Mouse (Mus musculus): ENCODE measurements around the gene Epm2a.
"Not testable (repeated sequence)": the region's sequence is repeated elsewhere in the genome, so short reads cannot be mapped to it uniquely, and the experiment has no call there.

The Epm2a gene

DNA sequence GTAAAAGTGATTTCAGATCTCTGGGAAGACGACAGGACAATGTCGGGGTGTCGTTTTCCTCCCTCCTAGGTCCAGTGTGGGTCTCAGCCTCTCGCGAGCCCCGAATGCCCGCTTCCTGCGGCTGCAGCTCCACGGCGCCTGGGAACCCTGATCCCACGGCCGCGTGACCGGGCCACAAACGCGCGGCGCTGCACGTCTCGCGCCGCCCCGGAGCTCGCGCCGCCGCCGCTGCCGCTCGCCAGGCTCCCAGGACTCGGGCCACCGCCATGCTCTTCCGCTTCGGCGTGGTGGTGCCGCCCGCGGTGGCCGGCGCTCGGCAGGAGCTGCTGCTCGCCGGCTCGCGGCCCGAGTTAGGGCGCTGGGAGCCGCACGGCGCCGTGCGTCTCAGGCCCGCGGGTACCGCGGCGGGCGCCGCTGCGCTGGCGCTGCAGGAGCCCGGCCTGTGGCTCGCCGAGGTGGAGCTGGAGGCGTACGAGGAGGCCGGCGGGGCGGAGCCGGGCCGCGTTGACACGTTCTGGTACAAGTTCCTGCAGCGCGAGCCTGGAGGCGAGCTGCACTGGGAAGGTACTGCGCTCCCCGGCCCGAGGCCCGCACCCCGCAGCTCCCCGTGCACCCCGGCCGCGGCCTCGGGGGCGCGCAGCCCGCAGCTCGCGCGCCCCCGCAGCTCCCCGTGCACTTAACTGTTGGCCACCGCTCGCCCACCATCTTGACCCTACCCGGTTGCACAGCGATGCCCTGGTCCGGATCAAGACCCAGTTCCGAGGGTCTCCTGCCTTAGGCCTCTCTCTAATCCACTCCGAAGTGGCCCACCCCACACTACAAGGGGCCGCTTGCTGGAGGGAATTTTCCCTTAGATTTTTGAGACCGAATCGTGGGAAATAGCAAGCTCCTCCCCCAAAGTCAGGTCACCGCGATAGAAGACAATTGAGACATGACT is at the start of gene Epm2a:
Gene Epm2a, plus strand, starts transcription at position 200 of the 937 bp plus-strand sequence.
- DNase-seq (ENCODE audit: low spot score in 2 of 2), result peak; percentile 78 to 86

DNA sequence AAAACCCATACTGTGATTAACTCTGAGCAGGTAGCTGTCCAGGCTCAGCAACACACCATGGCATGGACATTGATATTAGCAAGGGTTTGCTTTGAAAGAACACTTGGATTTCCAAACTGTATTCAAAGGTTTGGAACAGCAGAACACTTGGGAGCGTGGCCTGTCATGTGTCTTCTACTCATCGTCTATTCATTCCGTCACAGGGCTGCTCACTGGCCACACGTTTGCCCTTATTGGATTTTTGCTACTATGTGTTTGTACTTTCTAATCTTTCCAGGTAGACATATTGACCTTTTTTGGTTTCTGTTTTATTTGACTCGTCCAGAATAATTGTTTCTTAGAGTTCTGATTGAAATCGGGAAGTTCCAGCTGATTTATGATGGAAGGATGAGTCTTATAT is 44.8 kb upstream of the Epm2a start:
- no peak for DNase-seq (ENCODE audit: low spot score in 2 of 2)

DNA sequence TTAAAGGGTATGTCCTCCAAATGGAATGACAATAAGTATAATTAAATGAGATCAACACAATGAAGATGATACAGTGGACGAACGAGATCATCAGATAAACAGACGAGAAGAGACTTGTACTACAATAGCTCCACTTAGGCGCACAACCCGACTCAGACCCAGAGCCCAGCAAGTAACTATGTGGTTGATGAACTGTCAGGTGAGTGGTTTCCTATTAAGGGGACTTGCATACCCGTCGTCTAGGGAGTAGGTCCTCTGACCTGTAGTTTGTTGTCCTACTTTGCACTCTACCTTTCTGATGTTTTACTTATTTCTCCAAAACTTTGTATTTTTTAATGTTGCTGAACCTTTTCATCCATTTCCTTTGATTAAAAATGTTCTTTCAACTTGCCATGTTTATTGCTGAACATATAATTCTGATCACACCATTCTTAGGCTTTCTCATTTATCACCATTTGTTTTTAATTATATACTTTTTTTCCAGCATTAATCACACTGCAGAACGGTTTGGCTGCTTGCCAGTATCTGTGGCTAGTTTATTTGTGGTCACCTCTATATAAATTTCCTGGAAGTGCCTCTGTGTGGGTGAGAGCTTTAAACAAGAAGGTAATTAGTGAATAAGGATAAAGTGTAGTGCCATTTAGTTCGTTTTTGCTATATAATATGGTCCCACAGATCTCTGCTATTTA is 37.7 kb upstream of the Epm2a start:
- DNase-seq (ENCODE audit: low spot score in 2 of 2), result no peak

DNA sequence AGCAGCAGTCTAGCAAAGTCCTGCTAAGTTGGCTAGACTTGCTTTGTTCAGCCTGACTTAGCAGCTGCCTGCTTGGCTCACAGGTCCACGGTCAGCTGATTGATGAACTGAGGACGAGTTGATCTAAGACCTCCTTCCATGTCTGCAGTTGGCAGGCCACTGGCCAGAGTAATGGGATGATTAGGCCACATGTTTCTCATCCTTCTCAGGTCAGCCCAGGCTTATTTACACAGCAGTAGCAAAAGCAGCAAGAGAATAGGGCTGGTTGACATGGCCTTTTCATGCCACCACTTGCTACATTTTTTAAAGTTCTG is 37.2 kb upstream of the Epm2a start:
- no peak for DNase-seq (ENCODE audit: low spot score in 2 of 2)

DNA sequence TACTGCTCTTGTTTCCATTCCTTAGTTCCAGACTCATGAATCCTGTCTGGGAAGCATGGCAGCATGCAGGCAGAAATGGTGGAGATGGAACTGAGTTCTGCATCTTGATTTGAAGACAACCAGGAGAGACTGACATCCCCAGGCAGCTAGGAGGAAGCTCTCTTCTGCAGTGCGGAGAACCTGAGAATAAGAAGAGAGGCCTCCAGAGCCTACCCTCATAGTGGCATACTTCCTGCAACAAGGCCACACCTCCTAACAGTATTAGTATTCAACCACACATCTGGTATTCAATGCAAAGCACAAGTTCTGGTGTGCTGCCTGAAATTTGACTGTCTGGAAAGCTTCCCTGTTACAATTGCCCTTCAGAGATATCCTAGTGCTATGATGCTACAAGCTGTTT is 33.3 kb upstream of the Epm2a start:
- no peak for DNase-seq (ENCODE audit: low spot score in 2 of 2)

DNA sequence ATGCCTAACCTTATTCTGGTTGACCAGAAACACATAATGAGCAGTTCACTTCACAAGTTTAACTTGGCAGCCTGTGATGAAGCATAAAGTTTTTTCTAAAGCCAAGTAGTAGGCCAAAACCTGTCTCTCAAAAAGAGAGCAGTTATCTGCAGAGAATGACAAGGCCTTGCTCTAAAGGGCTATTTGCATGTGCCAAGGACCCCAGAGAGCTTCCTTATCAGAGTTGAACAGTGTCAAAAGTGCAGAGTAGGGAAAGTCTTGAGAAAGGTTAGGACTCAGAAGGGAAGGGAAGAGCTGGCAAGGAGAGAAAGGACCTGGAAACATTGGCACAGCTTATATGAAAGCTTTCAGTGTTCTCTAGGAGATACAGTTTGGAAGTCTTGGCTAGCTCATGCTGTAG is 32.7 kb upstream of the Epm2a start:
- no peak for DNase-seq (ENCODE audit: low spot score in 2 of 2)

DNA sequence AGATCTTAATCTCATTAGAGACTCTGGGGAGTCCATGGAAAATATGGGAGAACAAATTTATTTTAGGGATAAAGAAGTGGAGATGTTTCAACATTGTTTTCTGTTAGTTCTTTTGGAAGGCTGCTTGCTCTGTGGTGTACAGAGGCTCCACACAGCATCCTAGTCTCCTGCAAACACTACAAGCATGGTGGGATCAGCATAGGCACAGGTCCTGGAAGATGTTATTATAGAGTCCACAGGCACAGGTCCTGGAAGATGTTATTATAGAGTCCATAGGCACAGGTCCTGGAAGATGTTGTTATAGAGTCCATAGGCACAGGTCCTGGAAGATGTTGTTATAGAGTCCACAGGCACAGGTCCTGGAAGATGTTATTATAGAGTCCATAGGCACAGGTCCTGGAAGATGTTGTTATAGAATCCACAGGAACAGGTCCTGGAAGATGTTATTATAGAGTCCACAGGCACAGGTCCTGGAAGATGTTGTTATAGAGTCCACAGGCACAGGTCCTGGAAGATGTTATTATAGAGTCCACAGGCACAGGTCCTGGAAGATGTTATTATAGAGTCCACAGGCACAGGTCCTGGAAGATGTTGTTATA is 25.2 kb upstream of the Epm2a start:
- not testable (repeated sequence) for DNase-seq (ENCODE audit: low spot score in 2 of 2)

DNA sequence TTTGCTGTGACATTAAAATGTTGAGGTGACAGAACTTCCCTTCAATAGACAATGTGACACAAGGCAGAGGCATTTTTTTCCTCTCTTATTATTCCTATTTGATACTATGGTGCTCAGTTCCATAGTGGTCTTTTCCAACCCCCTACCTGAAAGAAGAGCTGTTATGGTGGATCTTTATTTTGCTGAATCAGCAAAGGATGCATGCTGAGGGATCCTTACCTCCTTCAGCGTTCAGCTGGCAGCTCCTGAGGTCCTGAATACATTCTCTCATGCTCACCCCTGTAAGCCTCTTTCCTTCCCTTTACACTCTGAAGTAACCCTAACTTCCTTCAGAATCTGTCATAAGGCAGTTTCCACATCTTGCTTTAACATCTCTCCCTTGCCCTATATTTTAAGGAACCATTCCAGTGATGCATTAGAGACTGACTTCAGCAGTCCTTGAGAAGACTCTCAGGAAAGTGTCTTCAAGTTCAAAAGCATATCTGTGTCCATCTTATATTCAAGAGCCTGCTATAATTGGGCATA is 23.7 kb upstream of the Epm2a start:
- DNase-seq (ENCODE audit: low spot score in 2 of 2), result no peak

DNA sequence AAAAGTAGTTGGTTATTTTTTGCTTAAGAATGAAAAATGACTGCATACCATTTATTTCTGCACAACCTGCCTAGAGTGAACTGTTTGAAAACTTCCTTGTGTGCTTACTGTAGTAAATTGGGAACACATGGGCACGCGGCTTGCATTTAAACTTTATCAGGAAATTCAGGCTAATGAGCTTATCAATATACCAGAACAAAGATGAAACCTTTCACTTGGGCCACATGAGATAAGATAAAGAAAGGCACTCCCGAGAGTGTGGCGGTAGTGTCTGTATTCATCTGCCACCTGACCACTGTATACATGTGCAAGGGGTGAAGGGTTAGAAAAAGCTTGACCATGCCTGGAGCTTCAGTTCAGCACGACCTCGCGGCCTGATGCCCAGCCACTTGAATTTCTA is 20.9 kb upstream of the Epm2a start:
- no peak for DNase-seq (ENCODE audit: low spot score in 2 of 2)

DNA sequence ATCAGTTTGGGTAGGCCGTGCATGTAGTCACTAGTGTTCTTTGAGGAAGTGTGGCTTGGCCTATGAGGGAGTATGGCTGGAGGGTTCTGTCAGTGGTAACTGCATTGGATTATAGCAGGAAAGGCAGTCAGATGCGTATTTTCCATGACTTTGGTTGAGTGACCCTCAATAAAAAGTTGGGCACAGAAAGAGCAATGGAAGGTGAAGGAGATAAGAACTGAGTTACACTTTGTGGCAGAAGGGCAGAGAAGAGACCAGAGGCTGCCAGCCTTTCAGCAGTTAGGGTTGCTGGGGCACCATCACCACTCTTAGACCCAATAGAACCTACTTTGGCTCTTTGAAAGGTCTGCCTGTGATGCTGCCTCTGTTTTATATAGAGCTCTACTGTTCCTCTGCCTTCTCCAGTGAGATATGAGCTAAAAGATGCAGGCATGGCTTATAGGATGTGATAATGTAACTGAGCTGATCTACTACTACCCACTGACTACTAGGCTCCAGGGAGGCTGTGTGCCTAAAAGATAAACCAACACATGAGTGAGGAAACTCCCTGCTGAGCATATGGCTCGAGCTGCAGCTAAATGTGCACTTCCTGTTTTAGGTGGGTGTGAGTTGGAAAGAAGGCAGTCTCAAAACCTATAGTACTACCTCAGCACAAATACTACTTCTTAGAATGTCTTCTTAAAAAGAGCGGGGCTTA is 19.9 kb upstream of the Epm2a start:
- no peak for DNase-seq (ENCODE audit: low spot score in 2 of 2)

DNA sequence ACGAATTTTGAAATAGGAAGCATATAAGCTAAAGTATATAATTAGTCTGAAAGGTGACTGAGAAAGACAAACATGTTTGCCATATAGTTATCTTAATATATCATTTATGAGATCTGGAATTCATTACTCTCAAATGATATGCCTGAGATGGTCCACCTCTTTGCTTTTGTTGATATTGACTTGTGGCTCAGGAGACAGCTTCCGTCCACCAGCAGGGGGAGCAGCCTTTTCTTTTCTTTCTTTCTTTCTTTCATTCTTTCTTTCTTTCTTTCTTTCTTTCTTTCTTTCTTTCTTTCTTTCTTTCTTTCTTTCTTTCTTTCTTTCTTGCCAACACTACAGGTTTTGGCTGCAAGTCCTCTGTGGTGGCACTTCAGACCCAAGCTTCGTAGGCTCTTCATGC is 16.7 kb upstream of the Epm2a start:
- no peak for DNase-seq (ENCODE audit: low spot score in 2 of 2)

DNA sequence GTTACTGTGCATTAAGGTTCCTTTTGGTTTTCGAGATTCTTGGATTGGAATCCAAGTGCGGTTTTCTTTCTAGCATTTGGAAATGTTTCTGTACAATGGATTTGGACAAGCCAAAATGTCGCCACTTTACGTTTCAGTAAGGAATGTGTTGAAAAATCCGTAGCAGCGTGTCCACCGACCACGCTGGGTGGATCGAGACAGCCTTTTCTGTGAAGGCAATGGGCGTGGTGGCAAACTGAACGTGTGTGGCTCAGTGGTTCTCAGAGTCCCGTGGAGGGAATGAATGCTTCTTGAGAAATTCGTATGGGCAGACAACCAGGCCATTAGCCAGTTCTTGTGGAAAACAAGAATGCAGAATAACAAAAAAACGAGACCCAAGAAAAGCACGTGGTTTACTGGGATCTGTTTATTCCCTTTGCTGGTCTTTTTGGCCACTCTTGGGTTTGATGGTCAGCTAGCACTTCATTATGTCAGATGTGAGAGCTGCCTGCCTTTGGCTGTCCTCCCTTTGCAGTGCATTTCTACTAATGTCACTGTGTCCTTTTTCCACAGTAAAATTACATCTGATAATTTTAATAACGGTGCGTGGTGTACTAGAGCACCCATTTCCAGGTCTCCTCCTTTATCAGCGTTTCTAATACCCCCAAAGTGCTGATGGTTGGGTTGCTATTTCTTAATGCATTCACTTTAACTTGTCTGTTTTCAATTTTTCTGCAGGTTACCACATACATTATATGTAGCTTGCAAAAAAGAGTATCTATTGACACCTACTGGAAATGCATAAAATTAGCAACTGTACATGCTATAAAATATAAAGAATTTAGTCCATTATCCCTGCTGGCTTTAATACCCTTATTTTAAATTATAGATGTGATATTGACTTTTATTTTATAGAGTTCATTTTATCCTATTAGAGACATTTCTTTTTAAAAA is 1.6 kb downstream of the Epm2a start:
- no peak for DNase-seq (ENCODE audit: low spot score in 2 of 2)

DNA sequence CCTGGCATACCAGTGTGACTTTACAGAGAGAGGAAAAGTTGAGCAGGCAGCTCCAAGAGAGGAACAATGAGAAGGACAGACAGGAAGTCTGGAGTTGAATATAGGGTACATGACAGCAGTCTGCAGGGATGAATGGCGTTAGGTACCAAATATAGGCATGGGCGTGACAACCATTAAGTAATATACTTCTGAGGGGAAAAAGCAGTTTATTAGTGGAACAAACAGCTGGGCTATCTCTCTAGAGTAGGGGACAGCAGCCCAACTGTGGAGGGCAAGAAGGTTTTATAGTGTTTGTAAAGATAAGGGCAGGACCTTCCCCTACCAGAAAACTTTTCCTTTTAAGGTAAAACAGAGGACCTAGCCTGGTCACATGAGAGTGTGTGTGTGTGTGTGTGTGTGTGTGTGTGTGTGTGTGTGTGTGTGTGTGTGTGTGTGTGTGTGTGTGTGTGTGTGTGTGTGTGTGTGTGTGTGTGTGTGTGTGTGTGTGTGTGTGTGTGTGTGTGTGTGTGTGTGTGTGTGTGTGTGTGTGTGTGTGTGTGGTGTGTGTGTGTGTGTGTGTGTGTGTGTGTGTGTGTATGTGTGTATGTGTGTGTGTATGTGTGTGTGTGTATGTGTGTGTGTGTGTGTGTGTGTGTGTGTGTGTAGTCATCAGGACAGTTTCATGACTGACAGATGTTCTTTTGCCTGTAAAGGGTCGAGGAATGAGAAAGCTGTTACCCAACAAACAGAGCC is 7.2 kb downstream of the Epm2a start:
- DNase-seq (ENCODE audit: low spot score in 2 of 2), result not testable (repeated sequence)

DNA sequence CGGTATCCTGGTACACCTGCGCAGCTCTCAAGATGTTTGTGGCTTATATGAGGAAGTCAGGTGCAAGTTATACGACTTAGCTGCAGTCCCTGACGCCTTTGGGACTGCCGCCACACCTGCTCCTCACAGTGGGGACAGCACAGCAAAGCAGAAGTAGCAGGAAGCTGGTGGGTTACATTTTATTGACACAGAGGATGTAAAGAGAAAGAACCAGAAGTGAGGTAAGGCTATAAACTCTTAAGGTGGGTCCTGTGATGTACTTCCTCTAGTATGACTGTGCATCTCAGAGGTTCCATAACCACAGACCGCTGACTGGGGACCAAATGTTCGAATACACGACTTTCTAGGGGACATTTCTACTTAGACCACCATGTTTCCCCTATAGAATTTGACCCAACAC is 11.4 kb downstream of the Epm2a start:
- no peak for DNase-seq (ENCODE audit: low spot score in 2 of 2)

DNA sequence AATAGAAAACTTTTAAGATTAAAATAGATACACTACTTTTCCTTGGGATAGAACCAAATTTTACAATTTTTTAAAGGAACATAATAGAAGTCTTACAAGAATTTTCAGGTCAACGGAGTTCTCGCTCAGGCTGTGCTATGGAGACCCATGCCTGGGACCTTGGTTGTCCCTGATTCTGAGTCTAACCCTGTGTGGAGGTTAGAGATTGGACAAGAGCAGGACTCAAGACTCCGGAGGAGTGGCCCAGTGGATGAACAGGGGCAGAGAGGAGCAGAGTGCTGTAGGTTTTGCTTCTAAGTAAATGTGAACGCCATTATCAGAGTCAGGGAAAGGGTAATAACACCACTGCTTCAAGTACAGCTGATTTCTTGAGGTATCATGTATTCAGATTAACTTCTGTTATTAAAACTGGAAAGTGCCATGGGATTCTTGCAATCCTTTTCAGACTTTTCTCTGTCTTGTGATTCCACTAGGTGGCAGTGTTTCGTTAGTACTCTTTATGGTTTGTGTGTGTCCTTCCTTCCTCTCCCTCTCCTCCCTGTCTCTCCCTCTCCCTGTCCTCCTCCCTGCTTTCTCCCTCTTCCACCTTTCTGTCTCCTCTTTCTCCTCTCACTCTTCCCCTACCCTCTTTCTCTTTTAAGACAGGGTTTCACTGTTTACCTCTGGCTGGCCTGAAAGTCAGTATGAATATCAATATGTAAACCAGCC is 18.9 kb downstream of the Epm2a start:
- no peak for DNase-seq (ENCODE audit: low spot score in 2 of 2)

DNA sequence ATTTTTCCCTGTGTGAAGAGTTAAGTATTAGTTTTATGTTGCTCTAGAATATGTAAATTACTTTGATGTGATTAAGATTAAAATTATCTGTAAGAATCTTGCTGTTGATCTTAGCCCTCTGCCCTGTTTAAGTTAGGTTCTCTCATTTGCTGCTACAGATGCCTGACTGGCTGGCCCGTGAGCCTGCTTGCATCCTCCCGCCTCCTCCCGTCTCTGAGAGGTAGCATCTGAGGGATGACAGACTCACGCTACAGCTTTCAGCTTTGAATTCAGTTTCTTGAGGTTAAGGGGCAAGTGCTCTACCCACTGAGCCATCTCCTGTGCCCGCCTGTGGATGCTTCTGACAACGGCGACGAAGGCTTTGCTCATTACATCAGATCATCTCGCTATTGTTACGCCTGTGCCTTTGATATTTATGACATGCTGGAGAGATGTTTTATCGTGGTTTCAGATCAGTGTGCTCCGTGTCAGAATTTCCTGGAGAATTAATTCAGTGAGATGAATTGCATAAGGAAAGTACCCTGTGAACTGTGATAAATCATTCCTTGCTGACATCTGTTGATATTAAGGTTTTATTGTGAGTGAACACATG is 19.8 kb downstream of the Epm2a start:
- DNase-seq (ENCODE audit: low spot score in 2 of 2), result no peak

DNA sequence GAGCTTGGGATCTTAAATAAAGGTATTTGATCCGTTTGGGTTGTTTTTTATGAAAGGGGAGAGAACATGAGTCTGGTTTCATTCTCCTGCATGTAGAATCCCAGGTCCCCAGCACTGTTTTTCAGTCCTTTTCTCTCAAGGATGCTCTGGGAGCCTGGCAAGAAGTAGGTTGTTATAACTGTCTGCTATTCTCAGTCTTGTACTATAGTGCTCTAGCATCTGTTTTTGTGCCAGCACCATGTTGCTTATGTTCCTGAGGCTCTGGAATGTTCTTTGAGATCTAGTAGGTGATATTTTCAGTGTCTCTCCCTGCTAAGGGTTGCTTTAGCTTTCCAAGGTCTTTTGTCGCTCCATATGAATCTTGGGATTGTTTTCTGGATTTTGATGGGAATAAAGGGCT is 38.1 kb downstream of the Epm2a start:
- no peak for DNase-seq (ENCODE audit: low spot score in 2 of 2)

DNA sequence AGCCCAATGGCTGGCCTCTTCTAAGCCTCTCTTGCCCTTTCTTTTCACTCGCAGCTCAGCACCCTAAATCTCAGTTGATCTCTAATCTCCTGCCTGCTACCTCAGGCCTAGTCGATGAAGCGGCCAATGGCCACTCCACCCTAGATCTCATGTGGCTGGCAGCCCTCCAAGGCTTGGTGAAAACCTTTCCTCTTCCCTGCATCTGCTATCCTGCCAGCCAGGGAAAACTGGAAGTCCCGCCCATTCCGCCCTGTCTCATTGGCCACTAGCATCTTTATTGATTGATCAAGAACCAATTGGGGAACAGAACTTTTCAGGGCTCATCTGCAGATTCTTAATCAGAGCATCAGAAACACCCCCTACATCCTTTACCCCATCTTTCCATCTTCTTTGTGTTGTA is 67.7 kb downstream of the Epm2a start:
- DNase-seq (ENCODE audit: low spot score in 2 of 2), result no peak

DNA sequence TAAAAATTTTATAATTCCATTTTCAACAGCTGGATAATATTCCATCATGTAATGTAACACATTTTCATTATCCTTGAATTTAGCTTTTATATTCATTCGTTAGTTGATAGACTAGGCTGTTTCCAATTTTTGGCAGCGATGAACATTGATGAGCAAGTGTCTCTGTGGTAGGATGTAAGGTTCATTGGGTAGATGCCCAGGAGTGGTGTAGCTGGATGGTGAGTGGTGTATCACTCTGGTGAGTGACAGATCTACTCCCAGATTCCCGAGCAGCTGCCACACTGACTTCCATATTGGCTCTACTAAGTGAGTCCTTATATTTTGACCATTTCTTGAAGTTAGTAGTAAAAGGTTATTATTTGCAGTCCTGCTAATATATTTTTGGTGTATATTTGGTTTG is 76.9 kb downstream of the Epm2a start:
- DNase-seq (ENCODE audit: low spot score in 2 of 2), result no peak

All from urinary bladder, postnatal 36 days (tissue).